Mouse (Mus musculus): ENCODE measurements at regions not wholly inside any gene's neighbourhood (a gene's known extent, or its start where the extent isn't known, plus 50 kb on each side); places are given as distances from the start of the nearest gene placed in this dataset.
A peak's percentile ranks its signal among the peaks of the same experiment; 100 is the strongest.

DNA sequence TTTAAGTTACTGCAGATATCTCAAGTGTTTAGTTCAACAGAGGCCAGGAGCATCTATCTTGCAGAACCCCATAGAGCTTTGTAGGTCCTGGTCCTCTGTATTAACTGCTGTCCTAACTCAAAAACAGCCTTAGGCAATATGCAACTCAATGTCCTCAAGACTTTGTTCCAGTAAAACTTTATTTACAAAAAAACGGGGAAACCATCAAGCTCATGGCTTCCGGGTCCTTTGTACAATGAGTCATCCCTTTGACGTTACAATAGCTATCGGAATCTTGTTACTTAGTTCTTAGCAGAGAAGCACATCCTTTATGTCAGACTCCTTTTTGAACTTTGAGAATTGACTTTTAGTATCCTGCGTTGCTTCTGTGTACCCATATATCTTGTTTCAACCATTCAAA, 216.2 kb upstream of the Zmiz1 start:
- DNase-seq, result no peak
- intact Hi-C loops (cut with DNase I), result no loop called here

DNA sequence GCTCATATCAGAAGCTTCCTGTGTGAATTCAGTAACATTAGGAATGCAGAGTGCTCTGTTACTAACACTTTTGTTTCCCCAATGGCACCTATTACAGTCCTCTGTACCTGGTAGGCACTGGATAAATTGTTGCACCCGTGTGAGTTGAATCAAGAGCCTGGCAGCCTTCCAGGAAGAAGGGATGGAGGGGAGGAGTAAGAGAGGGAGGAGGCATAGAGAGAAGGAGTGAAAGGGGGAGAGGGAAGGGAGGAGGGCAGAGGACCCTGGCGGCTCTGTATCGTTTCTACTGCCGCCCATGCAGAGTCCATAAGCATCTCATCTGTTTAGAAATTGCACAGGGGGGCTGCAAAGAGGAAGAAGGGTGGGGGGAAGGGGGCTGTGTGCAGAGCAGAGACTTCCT, 215.7 kb upstream of the Zmiz1 start:
- intact Hi-C loops (cut with DNase I), result no loop called here
- DNase-seq, result no peak

DNA sequence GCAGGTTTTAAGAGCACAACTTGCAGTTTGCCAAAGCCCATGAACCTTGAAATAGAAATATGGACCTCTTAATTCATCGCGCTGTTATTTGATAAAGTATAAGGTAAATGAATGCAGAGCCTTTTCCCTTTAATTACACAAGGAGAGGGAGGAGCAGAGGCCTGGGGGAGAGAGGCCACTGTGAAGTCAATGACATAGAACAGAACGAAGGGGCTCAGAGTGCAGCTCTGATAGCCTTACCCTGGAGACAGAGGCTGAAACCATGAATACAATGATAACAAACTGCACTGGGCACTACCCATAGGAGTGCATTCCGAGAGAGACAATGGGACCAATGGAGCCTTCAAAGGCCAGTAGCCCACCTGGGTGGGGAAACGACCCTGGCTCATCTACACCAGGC, 215.3 kb upstream of the Zmiz1 start:
- intact Hi-C loops (cut with DNase I), result no loop called here
- no peak for DNase-seq

DNA sequence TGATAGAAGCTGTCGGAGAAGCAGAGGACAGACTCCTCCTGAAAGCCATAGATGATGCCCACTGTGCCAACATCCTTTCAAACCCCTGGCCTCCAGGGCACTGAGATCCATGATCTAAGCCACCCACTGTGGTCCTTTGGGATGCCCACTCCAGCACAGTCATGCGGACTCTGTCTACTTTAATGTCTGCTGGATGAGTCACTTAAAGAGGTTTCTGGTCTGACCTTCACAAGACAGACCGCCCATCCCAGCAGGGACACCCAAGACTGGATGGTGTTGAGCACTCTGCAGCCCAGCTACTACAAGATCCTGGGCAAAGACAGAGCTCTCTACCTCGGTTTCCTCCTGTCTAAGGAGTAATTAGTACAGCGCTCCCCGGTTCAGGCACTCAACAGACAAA, 214.1 kb upstream of the Zmiz1 start:
- intact Hi-C loops (cut with DNase I), result no loop called here

DNA sequence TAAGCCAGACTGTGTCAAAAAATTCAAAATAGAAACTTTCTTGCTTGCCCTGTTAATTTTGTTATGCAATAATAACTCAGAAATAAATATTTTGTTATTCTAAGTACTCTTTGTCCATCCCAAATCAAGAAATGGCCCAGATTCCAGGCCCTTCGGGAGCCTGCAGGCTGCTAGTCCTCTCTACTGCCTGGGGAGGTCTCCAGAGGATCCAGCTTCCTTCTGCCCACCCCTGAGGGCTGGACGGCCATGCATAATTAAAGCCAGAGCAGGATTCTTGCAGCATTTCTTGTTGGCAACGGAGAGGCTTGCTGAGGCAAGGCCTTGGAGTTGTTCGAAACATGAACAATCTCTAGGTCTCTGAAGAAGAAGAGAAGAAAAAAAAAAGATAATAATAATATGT, 213.3 kb upstream of the Zmiz1 start:
- DNase-seq, result peak; percentile 28 to 39
- intact Hi-C loops (cut with DNase I), result no loop called here

More for the DNA sequence above, 214.1 kb upstream of the Zmiz1 start:
- no peak for DNase-seq

DNA sequence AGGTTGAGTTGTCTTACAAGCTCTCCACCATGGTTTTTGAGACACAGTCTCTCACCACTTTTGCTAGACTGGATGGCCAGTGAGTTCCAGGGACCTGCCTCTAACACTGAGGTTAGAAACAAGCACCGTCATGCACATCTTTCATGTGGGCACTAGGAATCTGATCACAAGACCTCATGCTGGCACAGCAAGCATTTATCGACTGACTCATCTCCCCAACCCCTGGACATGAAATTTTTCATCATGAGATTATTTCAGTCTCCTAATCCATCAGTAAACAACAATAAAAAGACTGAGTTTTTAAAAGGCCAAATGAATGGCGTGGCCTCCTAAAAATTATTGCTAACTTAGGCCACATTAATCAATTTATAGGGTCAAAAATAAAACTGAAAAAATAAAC, 210.0 kb upstream of the Zmiz1 start:
- intact Hi-C loops (cut with DNase I), result no loop called here
- DNase-seq, result no peak

DNA sequence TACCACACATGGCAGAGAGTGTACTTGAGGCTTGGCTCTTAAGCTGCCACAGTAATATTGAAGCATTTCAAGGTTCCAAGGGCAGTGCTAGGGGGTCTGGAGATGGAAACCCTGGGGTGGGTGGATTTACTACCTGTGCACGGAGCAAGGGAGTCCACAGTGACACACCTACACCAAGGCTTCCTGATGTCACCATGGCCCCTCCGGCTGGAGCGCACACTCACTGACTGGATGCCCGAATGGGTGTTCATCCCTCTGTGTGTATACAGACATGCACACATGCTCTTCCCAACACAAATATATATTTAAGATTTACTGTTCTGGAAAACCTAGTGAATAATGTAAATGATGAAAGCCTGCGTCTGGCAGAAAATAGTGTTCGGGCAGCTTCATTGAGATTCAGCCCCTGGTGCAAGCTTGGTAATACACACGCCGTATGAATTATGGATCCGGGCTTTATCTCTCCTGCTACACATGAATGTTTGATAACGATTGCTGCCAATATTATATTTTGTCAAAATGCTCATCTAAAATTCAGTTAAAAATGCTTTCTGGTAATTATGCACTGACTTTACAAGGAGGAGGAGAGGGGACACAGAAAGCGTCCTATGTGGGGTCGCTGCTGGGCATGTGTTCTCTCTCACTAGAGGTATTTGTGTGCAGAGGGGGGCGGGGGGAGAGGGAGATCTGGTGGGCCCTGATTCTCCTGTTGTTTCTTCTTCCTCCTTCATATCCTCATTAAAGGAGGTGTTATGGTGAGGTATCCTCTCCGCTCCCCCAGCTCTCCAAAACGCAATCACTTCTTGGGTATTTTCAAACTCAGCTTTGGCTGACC, 205.8 kb upstream of the Zmiz1 start:
- intact Hi-C loops (cut with DNase I), result no loop called here
- DNase-seq, result no peak

DNA sequence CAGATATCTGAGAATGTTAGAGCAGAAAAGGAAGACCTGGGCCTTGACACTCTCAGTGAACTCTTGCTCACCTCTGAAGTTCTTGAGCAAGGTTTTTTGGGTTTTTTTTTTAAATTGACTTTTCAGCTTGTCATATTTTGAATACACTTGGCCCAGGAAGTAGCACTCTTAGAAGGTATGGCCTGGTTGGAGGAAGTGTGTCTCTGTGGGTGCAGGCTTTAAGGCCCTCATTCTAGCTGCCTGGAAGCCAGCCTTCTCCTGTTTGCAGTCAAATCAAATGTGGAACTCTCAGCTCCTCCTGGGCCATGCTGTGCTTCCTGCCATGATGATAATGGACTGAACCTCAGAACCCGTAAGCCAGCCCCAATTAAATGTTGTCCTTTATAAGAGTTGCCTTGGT, 195.9 kb upstream of the Zmiz1 start:
- no peak for DNase-seq
- intact Hi-C loops (cut with DNase I), result no loop called here

DNA sequence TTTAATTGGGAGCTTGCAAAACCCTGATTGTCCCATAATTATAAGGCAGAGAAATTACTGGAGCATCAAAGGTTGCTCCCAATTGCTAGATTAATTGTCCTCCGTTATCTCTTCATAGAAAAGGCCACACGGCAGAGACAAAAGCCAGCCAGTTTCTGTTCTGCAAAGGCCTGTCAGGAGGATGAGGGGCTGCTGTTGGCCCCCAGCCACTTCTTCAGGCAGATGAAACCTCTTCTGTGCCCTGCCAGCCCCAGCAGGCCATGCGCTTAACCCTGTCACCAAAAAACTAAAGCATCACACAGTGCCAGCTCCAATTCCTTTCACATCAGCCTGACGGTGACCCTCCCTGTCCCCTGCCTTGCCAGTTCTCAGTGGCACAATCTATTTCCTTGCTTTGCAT, 192.1 kb upstream of the Zmiz1 start:
- intact Hi-C loops (cut with DNase I), result no loop called here
- DNase-seq, result no peak

DNA sequence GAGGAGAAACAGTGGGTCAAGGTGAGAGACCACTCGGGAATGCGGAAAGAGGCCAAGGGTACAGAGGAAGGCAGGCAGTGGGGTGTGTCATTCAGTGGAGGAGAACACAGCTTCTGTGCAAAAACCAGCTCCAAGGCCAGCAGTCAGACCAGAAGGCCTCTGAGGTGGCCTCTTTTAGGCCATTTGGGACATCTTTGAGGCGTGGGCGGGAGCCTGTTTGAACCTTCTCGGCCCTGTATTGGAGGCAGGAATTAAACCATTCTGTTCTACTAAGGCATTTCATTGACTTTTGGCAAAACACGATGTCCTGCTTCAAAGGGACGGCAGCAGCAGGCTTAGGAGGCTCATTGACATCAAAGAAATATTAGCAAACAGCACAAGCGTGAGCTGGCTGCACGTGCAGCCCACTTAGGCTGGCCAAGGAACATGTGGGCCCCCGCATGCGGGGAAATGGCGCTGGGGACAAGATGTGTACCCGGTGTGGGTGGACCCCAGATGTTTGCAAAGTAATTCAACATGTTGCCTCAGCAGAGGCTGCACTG, 190.8 kb upstream of the Zmiz1 start:
- DNase-seq, result no peak
- intact Hi-C loops (cut with DNase I), result no loop called here

DNA sequence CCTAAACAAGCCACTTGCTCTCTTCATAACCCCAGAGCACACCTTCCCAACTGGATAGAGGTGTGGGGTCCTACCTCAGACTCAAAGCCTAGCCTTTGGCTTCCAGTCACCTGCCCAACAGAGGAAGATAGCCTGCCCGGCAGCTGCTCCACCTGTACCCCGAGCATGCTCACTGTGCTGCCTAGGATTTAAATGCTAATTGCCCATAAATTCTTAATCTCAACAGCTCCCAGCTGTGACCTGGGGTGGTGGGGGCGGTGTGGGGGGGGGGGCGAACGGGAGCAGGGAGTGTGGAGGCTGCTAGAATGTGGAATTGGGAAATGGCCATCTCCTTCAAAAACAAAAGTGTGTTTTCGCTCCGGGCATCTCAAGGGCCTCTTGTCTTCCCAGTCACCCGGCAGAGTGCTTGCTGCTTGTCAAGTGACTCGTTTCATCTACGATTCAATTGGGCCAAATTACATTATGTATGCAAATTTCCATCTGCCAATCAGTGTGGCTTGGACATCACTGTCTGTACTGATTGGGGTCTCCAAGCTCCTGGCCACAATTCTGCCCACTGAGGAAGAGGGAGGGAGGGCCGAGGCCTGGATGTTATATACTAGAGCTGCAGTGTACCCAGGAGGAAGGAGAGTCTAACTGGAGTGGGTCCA, 188.6 kb upstream of the Zmiz1 start:
- DNase-seq, result no peak
- intact Hi-C loops (cut with DNase I), result no loop called here

DNA sequence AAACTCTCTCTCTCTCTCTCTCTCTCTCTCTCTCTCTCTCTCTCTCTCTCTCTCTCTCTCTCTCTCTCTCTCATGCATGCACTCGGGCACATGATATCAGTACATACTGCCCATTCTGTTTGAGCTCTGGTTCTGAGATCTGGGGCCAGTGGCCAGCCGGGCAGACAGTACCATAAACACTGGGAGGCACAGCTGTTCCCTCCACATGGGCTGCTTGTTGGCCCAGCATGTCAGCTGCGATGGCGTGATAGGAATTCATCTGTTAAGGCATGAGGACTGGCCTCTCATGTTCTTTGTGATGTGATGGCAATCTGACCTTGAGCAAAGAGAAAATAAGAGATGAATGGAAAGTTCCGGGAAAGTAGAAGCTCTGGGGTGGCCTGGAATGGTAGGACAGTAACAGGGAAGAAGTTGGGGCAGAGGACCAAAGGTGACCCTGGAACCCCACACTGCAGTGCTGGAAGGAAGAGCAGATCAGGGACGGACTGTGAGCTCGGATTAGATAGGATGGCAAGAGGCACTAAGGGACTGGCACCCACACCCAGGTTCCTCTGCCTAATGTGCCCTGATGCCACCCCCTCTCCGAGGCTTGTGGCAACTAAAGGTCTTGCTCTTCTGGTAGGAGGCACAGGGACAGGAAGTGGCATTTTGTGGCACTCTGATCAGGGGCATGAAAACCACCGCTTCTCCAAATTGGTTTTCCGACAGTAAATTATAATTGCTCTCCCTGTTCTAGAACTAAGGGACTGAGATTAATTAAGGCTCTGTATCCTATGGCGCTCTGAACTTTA, 186.4 kb upstream of the Zmiz1 start:
- intact Hi-C loops (cut with DNase I), result no loop called here
- no peak for DNase-seq

DNA sequence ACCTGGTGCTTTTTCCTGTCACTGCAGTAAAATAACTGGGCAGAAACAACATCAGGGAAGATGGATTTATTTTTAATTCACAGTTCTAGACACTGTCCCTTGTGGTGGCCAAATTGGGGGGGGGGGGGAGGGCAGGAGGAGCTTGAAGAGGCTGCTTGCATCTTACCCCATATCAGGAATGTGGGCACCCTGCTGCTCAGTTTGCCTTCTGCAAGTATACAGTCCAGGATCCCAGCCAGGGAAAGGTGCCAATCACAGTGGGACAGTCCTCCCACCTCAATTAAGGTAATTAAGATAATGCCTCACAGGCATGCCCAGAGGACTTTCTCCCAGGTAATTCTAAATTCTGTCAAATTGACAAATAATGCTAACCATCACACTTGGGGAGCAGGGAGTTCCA, 179.2 kb upstream of the Zmiz1 start:
- intact Hi-C loops (cut with DNase I), result no loop called here
- no peak for DNase-seq

DNA sequence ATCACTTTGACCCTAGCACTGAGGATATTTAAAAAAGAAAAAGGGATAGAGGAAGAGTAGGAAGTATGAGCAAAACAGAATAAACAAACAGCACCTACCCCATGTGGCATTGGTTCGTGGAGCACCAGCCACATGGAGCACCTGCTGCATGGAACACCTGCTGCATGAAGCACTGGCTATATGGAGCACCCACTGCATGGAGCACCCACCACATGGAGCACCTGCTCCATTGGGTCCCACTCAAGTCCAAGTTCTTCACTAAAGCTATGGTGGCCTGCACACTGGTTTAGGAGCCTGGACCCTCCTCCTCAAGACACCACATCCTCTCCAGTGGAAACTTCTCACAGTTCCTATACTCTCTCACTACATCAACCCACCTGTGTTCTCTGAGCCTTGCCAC, 166.4 kb upstream of the Zmiz1 start:
- intact Hi-C loops (cut with DNase I), result no loop called here
- no peak for DNase-seq

DNA sequence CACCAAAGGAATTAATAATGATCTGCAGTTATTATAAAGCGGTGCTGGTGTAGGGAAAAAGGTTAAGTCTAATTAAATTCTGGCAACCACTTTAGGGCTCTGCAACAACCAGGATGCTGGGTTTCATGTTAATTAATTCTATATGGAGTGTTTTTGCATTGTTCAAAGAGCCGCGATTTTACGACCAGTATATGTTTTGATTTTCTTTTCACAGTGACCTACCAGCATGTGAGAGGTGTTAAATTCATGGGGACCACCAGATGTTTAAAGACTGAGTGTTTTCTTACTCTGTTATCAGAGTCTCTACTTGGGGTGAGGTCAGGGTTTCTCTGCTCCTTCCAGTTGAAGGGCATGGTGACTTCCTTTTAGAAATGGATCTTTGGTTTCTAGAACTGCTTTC, 164.8 kb upstream of the Zmiz1 start:
- no peak for DNase-seq
- intact Hi-C loops (cut with DNase I), result no loop called here

DNA sequence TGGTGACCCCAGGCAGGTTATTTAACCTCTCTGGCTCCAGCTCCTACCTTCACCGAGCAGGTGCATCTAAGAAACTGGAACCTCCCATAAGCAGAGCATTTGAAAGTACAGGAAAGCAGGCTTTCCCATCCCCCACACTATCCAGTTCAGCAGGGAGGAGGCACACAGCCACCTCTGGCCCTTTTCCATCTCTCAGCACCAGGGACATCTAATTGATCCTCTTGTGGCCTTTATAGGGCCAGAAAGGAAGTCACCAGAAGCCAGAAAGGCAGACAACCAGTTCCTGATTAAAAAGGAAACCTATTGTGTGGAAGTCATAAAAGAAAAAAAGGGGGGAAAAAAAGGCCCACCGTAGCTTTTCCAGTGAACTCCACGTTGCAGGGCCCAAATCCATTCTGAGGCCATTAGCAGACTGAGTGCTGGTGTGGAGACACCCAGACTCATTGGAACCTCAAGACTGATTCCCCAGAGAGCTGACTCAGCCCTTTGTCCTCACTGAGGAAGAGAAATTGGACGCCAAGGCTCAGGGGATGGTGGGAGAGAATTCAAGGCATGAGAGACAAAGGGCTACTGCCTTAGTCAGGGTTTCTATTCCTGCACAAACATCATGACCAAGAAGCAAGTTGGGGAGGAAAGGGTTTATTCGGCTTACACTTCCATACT, 163.2 kb upstream of the Zmiz1 start:
- DNase-seq, result no peak
- intact Hi-C loops (cut with DNase I), result no loop called here

DNA sequence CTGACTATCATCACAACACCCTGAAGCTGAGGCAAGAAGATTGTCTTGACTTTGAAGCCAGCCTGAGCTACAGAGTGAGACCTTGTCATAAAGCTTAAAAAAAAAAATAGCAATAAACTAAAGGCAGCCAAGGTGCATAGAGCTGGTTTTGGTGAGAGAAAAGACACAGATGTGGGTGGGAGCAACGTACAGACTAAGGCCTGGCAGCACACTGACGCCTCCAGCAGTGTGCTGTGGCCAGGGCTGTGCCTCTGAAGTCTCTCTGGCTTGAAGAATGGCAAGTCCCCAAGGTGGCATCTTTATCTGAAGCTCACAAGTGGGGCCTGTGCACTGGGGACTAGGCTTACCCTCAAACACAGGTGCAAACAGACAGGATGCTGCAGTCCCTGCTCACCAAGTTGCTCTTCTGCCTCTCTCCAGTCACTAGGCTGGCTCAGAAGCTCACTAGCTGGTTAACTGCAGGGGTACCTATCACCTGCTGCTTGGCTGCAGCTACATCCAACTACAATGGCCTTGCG, 159.3 kb upstream of the Zmiz1 start:
- no peak for DNase-seq
- intact Hi-C loops (cut with DNase I), result loop anchor here (5.0 kb wide), 1 partner anchor 522 kb away; no protein-coding TSS in a partner anchor

DNA sequence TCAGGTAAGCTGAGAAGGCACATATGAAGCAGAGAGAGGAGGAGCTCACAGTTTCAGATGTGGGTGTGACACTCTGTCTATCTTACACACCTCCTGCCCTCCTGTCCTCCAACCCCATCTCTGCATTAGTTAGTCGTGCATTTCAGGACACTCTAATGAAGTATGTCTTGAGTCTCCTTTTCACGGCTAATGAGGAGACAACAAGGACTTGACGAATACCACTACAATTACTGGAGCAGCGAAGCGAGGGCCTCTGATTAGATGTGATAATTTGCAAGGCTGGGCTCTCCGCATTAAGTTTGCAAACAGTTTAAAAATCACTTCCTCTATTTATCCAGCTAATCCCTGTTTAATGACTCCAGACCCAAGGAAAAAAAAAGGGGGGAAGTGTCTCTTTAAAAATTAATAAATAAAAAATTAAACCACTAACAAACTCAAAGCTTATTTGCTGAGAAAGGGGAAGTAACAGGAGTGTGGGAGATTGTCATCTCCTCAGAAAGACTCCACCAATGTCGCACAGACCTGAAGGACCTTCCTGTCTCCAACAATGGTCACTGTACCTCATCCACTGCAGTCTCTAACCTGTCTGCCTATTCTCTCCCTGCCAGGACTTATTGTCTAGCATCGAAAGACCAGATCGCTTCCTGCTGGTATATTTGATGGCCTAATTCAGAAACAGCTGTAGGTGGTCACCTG, 157.5 kb upstream of the Zmiz1 start:
- no peak for DNase-seq

DNA sequence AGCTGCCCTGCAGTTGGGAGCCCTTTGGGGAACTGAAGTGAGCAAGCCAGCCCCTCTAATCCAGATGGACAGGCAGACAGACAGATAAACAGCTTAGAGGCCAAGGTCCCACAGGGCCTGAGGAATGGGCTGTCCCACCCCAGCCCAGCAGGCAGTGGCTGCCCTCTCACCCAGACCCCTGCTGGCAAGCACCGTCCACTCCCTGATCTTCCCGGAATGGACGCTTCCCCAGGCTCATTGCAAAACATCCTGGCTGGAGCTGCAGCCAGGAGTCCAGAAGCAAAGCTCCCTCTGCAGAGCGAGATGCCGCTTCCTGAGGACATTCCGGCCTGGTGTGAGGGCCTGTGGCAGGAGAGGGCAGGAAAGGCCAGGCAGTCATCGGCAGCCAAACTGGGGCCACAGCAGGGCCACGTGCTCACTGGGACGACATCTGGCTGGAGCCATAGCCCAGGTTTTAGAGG, 154.6 kb upstream of the Zmiz1 start:
- peak; percentile 79 to 89 for DNase-seq
- intact Hi-C loops (cut with DNase I), result loop anchor here (2.0 to 5.0 kb wide), 4 partner anchors 74 to 527 kb away; partner anchors contain the start of gene Zmiz1

More for the DNA sequence above, 157.5 kb upstream of the Zmiz1 start:
- intact Hi-C loops (cut with DNase I), result loop anchor here (5.0 kb wide), 1 partner anchor 524 kb away; no protein-coding TSS in a partner anchor

DNA sequence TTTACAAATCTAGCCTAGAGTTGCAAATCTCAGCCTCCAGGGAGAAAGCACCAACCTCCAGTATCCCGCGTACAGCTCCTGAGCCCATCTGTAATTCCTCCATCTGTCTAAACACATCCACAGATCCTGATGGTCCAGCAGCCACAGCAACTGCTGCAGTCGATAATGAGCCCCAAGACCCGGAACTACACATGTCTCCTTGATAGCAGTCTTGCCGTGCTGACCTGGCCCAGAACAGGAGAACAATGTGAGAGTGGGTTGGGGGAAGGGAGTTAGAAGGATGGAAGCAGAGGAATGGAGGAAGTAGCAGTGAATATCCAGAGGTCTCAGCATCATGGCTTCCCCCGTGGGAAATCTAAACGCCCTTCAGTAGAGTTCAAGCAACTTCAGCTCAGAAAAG, 152.8 kb upstream of the Zmiz1 start:
- intact Hi-C loops (cut with DNase I), result no loop called here
- no peak for DNase-seq

Measured in heart, postnatal 36 days (tissue).